Mouse (Mus musculus) liver, embryonic 14.5 days (tissue): ENCODE measurements around the gene Pax5. TPM values are rescaled to one million over a fixed set of nuclear protein-coding genes. Genes with fewer than 3 reads are reported as not detected.

ENCODE experiments used
- ATAC-seq: fragments of 200-750 bp; cut with Nextera tagmentation; 2 replicates; pipeline ENCODE4 v1.8.0; 2017; ENCODE audit warnings: moderate number of reproducible peaks, mild to moderate bottlenecking, moderate library complexity; ENCODE audit not compliant: insufficient read depth
- DNase-seq, 3 experiments: peaks; one replicate each; pipeline ENCODE4 v3.0.0-alpha.2; 2012 to 2013; ENCODE audit warnings: low read depth in 3 of 3, low spot score in 3 of 3
- H3K27ac ChIP-seq: fragments of 300-500 bp; sonication (generic); 2 replicates; pipeline ENCODE4 v1.5.1; 2014; ENCODE audit warnings: moderate library complexity, mild to moderate bottlenecking, control low read depth, inconsistent platforms
- H3K27me3 ChIP-seq: fragments of 300-500 bp; sonication (generic); 2 replicates; pipeline ENCODE4 v1.6.1; 2014; ENCODE audit warnings: mild to moderate bottlenecking, low read length, moderate library complexity; ENCODE audit not compliant: control insufficient read depth, insufficient read depth
- H3K36me3 ChIP-seq: fragments of 300-500 bp; sonication (generic); replicated peaks from 2 replicates; pipeline ENCODE4 v1.6.1; 2014; ENCODE audit warnings: low read depth; ENCODE audit not compliant: control insufficient read depth, insufficient read depth
- H3K4me1 ChIP-seq, 2 experiments: fragments of 200-500 bp in 1 of 2; fragments of 300-500 bp in 1 of 2; sonication (generic) in 1 of 2; replicated peaks; 2 replicates each; pipeline ENCODE4 v1.6.1; 2012 to 2014; ENCODE audit warnings: antibody characterized with exemption in 1 of 2, inconsistent platforms in 1 of 2, low read length in 1 of 2; ENCODE audit not compliant: control insufficient read depth in 2 of 2, insufficient read depth in 2 of 2
- H3K4me2 ChIP-seq: fragments of 300-500 bp; sonication (generic); 2 replicates; pipeline ENCODE4 v1.6.1; 2014; ENCODE audit warnings: low read depth, mild to moderate bottlenecking, control low read depth, moderate library complexity
- H3K4me3 ChIP-seq, 2 experiments: fragments of 200-500 bp in 1 of 2; fragments of 300-500 bp in 1 of 2; sonication (generic) in 1 of 2; 2 replicates each; pipeline ENCODE4 v1.5.1; 2012 to 2014; ENCODE audit warnings: low read depth in 2 of 2, low read length in 2 of 2, mild to moderate bottlenecking in 2 of 2, control low read depth in 1 of 2, inconsistent platforms in 1 of 2, moderate library complexity in 1 of 2; ENCODE audit not compliant: insufficient read depth in 1 of 2
- H3K9ac ChIP-seq: fragments of 300-500 bp; sonication (generic); replicated peaks from 2 replicates; pipeline ENCODE4 v1.6.1; 2014; ENCODE audit warnings: mild to moderate bottlenecking, control low read depth, moderate library complexity
- H3K9me3 ChIP-seq: fragments of 300-500 bp; sonication (generic); 2 replicates; pipeline ENCODE4 v1.6.1; 2016; ENCODE audit warnings: low read length, mixed read lengths; ENCODE audit not compliant: control insufficient read depth
- CTCF ChIP-seq: IDR thresholded peaks from 2 replicates; pipeline ENCODE4 v1.5.1; 2016; ENCODE audit warnings: antibody characterized with exemption, low read depth, control low read depth
- EP300 ChIP-seq: IDR thresholded peaks from 2 replicates; pipeline ENCODE4 v1.6.1; 2016; ENCODE audit warnings: antibody characterized with exemption, low read depth
- WGBS: fragments of 180-500 bp; shearing (Covaris S2); extraction: QIAGEN DNeasy Blood & Tissue Kit; methylation state at CpG from one replicate; pipeline ENCODE4 v1.1.7; 2014; ENCODE audit not compliant: insufficient replicate concordance; 5-methylcytosine and 5-hydroxymethylcytosine counted together
- polyA plus RNA-seq, 2 experiments: library from polyadenylated mRNA; depleted of rRNA in 1 of 2; stranded (reverse) in 1 of 2; unstranded in 1 of 2; fragments of >200 nt; fragmentation: Nextera tagmentation in 1 of 2; extraction: Ambion mirVana in 1 of 2; gene quantifications; 2 replicates each; pipeline versions ENCODE4 v1.2.1 to v1.2.3; 2012 to 2014

The Pax5 gene
- polyA plus RNA-seq, 2 experiments: 0.05 to 0.12 TPM

DNA sequence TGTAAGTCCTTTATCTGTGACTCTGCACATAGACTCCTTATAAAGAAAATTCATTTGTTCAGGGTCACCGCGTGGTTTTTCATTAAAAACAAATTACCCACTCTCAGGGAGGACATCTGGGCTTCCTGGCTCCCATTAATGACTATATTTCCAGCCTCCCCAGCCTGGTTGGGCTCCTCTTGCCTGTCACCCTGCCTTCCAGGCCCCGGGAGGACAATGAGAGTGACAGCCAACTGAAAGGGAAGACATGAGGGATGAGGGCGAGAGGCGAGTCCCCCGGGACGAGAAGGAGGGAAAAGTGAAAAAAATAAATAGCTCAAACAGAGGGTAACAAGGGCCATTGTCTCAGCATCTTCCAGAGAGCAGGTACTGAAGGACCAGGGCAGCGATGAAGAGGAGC, 149.3 kb downstream of the Pax5 start:
- no peak overlapping the region for H3K9ac ChIP-seq
- ATAC-seq (no peak), DNase-seq (no peak)
- no peaks in the 10 kb centered on the region for H3K4me1 ChIP-seq
- no peak overlapping the region for H3K27ac ChIP-seq
- no peak overlapping the region for H3K4me2 ChIP-seq
- TF ChIP-seq CTCF (no peak), EP300 (no peak)
- 68% methylated on average over 8 of the region's 8 CpGs for WGBS
- no peak overlapping the region for H3K4me3 ChIP-seq
- no peaks in the 10 kb centered on the region for H3K36me3 ChIP-seq
- H3K9me3 ChIP-seq: no peaks in the 10 kb centered on the region
- H3K27me3 ChIP-seq: peaks cover 3% of the 10 kb centered on the region

DNA sequence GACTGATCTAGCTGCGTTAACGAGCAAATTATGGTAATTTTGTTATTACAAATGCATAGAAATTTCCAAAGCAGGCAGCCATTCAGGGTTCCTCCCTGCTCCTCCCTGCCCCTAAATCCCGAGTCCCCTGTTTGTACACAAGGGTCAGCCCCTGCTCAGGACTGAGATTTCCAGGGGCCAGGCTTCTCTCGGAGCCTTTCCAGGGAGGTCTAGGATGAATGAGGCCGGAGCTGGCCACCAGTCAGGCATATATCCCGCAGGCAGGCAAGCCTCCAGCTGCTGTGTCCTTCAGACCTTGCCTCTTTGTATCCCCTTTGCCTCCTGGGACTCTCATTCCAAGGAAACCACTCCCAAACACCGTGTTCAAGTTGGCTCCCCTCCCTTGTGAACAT, 151.7 kb downstream of the Pax5 start:
- Histone ChIP-seq H3K4me2 (no peak overlapping the region), H3K27me3 (peaks cover 3% of the 10 kb centered on the region), H3K4me3 (no peak overlapping the region), H3K9me3 (no peaks in the 10 kb centered on the region), H3K9ac (no peak overlapping the region), H3K27ac (no peak overlapping the region), H3K36me3 (no peaks in the 10 kb centered on the region), H3K4me1 (no peaks in the 10 kb centered on the region)
- 13% methylated on average over 7 of the region's 7 CpGs for WGBS
- ATAC-seq (no peak), DNase-seq (no peak)
- TF ChIP-seq EP300 (no peak), CTCF (no peak)

DNA sequence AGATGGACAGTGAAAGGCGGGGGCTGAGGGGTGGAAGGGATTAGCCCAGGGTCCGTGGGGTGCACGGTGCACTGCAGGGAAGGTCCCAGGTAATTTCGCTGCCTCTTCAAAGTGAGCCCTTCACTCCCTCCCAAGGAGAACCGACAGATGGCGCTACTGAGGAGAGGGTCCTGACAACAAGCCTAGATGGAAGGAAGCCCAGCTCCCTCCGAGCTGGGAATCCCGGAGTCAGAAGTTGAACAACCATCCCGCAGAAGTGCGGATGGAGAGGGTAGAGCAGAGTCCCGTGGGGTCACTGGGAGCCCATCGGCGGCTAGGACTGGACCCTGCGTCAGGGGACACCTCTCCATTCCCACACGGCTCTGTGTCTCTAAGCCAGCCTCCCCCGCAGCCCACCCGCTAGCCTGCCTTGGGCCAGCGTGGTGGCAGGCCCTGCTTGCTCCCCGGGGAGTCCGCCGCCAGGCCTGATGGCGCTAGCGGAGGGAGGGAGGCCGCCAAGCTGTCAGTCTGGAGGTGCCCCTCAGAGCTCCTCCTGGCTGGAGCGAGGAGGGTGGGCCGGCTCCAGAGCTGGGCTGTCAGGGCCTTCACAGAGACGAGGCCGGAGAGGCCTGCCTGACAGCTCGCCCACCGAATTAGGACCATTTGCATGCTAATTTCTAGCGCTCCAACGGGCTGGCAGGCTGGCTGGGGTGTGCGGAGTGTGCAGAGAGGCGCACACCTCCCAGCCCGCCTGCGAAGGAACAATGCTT, 152.3 kb downstream of the Pax5 start:
- TF ChIP-seq CTCF: peak; percentile 62
- no peak for TF ChIP-seq EP300
- Histone ChIP-seq H3K4me3 (no peak overlapping the region), H3K27me3 (peaks cover 3% of the 10 kb centered on the region), H3K4me2 (peak overlapping the region; percentile 32; the same call in 1 of the 2 replicates), H3K9me3 (no peaks in the 10 kb centered on the region), H3K9ac (no peak overlapping the region), H3K4me1 (no peaks in the 10 kb centered on the region), H3K27ac (no peak overlapping the region), H3K36me3 (no peaks in the 10 kb centered on the region)
- DNase-seq (no peak), ATAC-seq (no peak)
- 6% methylated on average over 35 of the region's 36 CpGs for WGBS

DNA sequence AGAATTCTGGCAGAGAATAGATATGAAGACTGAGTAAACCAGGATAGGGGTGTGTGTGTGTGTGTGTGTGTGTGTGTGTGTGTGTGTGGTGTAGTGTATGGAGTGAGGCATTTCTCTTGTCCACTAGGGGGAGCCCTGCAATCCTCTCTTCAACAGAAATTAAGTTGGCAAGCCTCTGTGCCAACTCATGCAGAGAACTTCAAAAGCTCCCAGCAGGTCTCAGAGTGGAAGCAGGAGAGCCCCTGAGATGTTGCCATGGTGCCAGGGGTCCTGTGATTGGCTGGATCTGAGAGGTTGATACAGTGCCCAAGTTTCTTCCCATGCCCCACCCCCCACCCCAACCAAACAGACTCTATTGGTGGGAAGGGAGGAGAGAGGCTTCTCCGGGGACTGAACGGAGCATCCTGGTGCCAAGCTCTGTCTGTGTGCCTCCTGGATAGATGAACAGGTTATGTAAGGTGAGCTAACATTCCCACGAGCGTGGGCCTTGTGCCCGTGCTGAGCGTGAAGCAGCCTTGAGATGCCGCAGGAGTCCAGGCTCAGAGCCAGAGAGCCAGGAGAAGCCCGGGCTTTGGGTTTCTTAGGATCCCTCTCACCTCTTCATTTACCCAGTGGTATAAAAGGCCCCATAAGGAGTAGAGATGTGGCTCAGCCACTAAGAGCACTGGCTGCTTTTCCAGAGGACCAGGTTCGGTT, 153.6 kb downstream of the Pax5 start:
- DNase-seq: no peak
- H3K36me3 ChIP-seq: no peaks in the 10 kb centered on the region

DNA sequence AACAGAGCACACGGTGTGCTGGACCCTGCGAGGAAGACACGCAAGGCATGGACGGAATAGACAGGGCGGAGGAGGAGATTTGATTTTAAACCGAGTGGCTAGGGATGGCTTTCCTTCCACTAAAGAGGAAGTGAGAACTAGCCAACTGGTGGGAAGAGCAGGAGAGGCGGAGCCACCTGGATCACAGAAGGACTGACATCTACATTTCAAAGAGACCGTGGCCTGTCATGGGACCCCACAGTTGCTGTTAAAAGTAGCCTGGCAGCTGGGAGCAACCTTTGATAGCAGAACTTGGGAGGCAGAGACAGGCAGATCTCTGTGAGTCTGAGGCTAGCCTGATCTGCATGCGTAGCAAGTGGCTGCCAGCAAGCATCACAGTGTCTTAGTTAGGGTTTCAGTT, 154.7 kb downstream of the Pax5 start:
- Histone ChIP-seq H3K4me2 (no peak overlapping the region), H3K4me1 (no peaks in the 10 kb centered on the region), H3K9ac (no peak overlapping the region), H3K27me3 (peaks cover 3% of the 10 kb centered on the region), H3K9me3 (no peaks in the 10 kb centered on the region), H3K4me3 (no peak overlapping the region), H3K36me3 (no peaks in the 10 kb centered on the region), H3K27ac (no peak overlapping the region)
- no peak for DNase-seq
- ATAC-seq: no peak
- WGBS: 56% methylated on average over 9 of the region's 9 CpGs
- no peak for TF ChIP-seq EP300

More for the DNA sequence above, 153.6 kb downstream of the Pax5 start:
- H3K4me2 ChIP-seq: no peak overlapping the region
- ATAC-seq: no peak
- TF ChIP-seq CTCF: peak; percentile 36
- no peak for TF ChIP-seq EP300
- 75% methylated on average over 9 of the region's 9 CpGs for WGBS
- H3K27ac ChIP-seq: no peak overlapping the region
- no peak overlapping the region for H3K4me3 ChIP-seq
- no peaks in the 10 kb centered on the region for H3K9me3 ChIP-seq
- no peak overlapping the region for H3K9ac ChIP-seq
- peaks cover 3% of the 10 kb centered on the region for H3K27me3 ChIP-seq
- no peaks in the 10 kb centered on the region for H3K4me1 ChIP-seq
